Mouse (Mus musculus) liver, adult 2 months (tissue): ENCODE results near the gene 2410131K14Rik.

Source experiments
- CTCF ChIP-seq: fragments of 200-500 bp; IDR thresholded peaks from 2 replicates; pipeline ENCODE4 v1.5.1; 2011; ENCODE audit warnings: low read depth, low read length, control low read depth
- POLR2A ChIP-seq: fragments of 200-500 bp; IDR thresholded peaks from 2 replicates; pipeline ENCODE4 v1.6.1; 2011; ENCODE audit warnings: low read length, control low read depth; ENCODE audit not compliant: insufficient read depth; ENCODE audit errors: extremely low read depth

DNA sequence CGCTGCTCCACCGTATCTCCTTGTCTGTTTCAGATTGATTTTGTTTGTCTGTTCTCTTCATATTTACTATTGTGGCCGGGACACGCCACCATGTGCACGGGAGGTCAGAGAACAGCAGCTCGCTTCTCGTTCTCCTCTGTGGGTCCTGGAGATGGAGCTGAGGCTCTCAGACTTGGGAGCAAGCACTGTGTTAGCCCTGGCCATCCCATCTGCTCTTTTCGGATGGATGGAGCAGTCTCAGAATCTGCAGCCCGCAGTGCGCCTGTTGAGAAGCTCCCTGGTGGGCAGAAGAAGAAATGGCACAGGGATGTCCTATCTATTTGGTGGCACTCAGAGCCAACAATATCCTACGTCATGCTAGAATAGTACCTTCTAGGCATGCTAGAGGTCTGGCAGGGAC, 15.6 kb downstream of the 2410131K14Rik start:
- TF ChIP-seq CTCF (no peak), POLR2A (no peak)
